Mouse (Mus musculus): ENCODE data around the gene Sh3rf1. TPM values are rescaled to one million over a fixed set of nuclear protein-coding genes. Genes with fewer than 3 reads are reported as not detected.
"Not testable (repeated sequence)": the region's sequence is repeated elsewhere in the genome, so short reads cannot be mapped to it uniquely, and the experiment has no call there.

Sh3rf1 gene
- polyA plus RNA-seq, 1 experiment, result 13.8 TPM

GRCm38 (mm10) chr8:61403266-61404177 lies 179.8 kb downstream of the Sh3rf1 start:
- TF ChIP-seq POLR2A (IDR thresholded peaks at IDR 0.05; ENCODE audit: extremely low read depth, insufficient read depth, low read length), result no peak
- no peak for TF ChIP-seq CTCF (IDR thresholded peaks at IDR 0.05; ENCODE audit: extremely low read depth, insufficient read depth, low read length)
- Histone ChIP-seq H3K4me1 (ENCODE audit: control insufficient read depth, insufficient read depth, low read length) (no peaks in the 10 kb centered on the region), H3K4me3 (ENCODE audit: insufficient read depth, low read length) (no peak overlapping the region), H3K27ac (ENCODE audit: insufficient read depth, low read length) (no peak overlapping the region)

- Histone ChIP-seq H3K27ac (ENCODE audit: insufficient read depth, low read length) (no peak overlapping the region), H3K4me3 (ENCODE audit: insufficient read depth, low read length) (no peak overlapping the region), H3K4me1 (ENCODE audit: control insufficient read depth, insufficient read depth, low read length) (no peaks in the 10 kb centered on the region)
- TF ChIP-seq POLR2A (IDR thresholded peaks at IDR 0.05; ENCODE audit: extremely low read depth, insufficient read depth, low read length) (no peak), CTCF (IDR thresholded peaks at IDR 0.05; ENCODE audit: extremely low read depth, insufficient read depth, low read length) (no peak)
Measured at GRCm38 (mm10) chr8:61404178-61404560, 180.5 kb downstream of the Sh3rf1 start.

GRCm38 (mm10) chr8:61409081-61409480 lies 185.4 kb downstream of the Sh3rf1 start:
- TF ChIP-seq POLR2A (IDR thresholded peaks at IDR 0.05; ENCODE audit: extremely low read depth, insufficient read depth, low read length) (no peak), CTCF (IDR thresholded peaks at IDR 0.05; ENCODE audit: extremely low read depth, insufficient read depth, low read length) (no peak)
- Histone ChIP-seq H3K4me3 (ENCODE audit: insufficient read depth, low read length) (no peak overlapping the region), H3K4me1 (ENCODE audit: control insufficient read depth, insufficient read depth, low read length) (no peaks in the 10 kb centered on the region), H3K27ac (ENCODE audit: insufficient read depth, low read length) (no peak overlapping the region)

- H3K4me1 ChIP-seq (ENCODE audit: control insufficient read depth, insufficient read depth, low read length); H3K27ac ChIP-seq (ENCODE audit: insufficient read depth, low read length); H3K4me3 ChIP-seq (ENCODE audit: insufficient read depth, low read length): not testable (repeated sequence)
Measured at GRCm38 (mm10) chr8:61409712-61410111, 186.0 kb downstream of the Sh3rf1 start.

GRCm38 (mm10) chr8:61419521-61419920 lies 195.8 kb downstream of the Sh3rf1 start:
- TF ChIP-seq CTCF (IDR thresholded peaks at IDR 0.05; ENCODE audit: extremely low read depth, insufficient read depth, low read length), result no peak
- TF ChIP-seq POLR2A (IDR thresholded peaks at IDR 0.05; ENCODE audit: extremely low read depth, insufficient read depth, low read length), result no peak
- Histone ChIP-seq H3K4me3 (ENCODE audit: insufficient read depth, low read length) (no peak overlapping the region), H3K27ac (ENCODE audit: insufficient read depth, low read length) (no peak overlapping the region), H3K4me1 (ENCODE audit: control insufficient read depth, insufficient read depth, low read length) (no peaks in the 10 kb centered on the region)

- H3K27ac ChIP-seq (ENCODE audit: insufficient read depth, low read length), result no peak overlapping the region
- TF ChIP-seq POLR2A (IDR thresholded peaks at IDR 0.05; ENCODE audit: extremely low read depth, insufficient read depth, low read length) (no peak), CTCF (IDR thresholded peaks at IDR 0.05; ENCODE audit: extremely low read depth, insufficient read depth, low read length) (no peak)
- H3K4me3 ChIP-seq (ENCODE audit: insufficient read depth, low read length), result no peak overlapping the region
- no peaks in the 10 kb centered on the region for H3K4me1 ChIP-seq (ENCODE audit: control insufficient read depth, insufficient read depth, low read length)
Measured at GRCm38 (mm10) chr8:61420166-61420565, 196.5 kb downstream of the Sh3rf1 start.

GRCm38 (mm10) chr8:61421606-61422005 lies 197.9 kb downstream of the Sh3rf1 start:
- Histone ChIP-seq H3K27ac (ENCODE audit: insufficient read depth, low read length) (no peak overlapping the region), H3K4me1 (ENCODE audit: control insufficient read depth, insufficient read depth, low read length) (no peaks in the 10 kb centered on the region), H3K4me3 (ENCODE audit: insufficient read depth, low read length) (no peak overlapping the region)
- TF ChIP-seq POLR2A (IDR thresholded peaks at IDR 0.05; ENCODE audit: extremely low read depth, insufficient read depth, low read length), result no peak

GRCm38 (mm10) chr8:61425125-61425524 lies 201.5 kb downstream of the Sh3rf1 start:
- Histone ChIP-seq H3K4me3 (ENCODE audit: insufficient read depth, low read length) (no peak overlapping the region), H3K4me1 (ENCODE audit: control insufficient read depth, insufficient read depth, low read length) (no peaks in the 10 kb centered on the region), H3K27ac (ENCODE audit: insufficient read depth, low read length) (no peak overlapping the region)
- no peak for TF ChIP-seq POLR2A (IDR thresholded peaks at IDR 0.05; ENCODE audit: extremely low read depth, insufficient read depth, low read length)
- no peak for TF ChIP-seq CTCF (IDR thresholded peaks at IDR 0.05; ENCODE audit: extremely low read depth, insufficient read depth, low read length)

GRCm38 (mm10) chr8:61426072-61426471 lies 202.4 kb downstream of the Sh3rf1 start:
- no peak overlapping the region for H3K4me3 ChIP-seq (ENCODE audit: insufficient read depth, low read length)
- no peaks in the 10 kb centered on the region for H3K4me1 ChIP-seq (ENCODE audit: control insufficient read depth, insufficient read depth, low read length)
- no peak for TF ChIP-seq CTCF (IDR thresholded peaks at IDR 0.05; ENCODE audit: extremely low read depth, insufficient read depth, low read length)
- no peak for TF ChIP-seq POLR2A (IDR thresholded peaks at IDR 0.05; ENCODE audit: extremely low read depth, insufficient read depth, low read length)

GRCm38 (mm10) chr8:61426671-61427070 lies 203.0 kb downstream of the Sh3rf1 start:
- H3K27ac ChIP-seq (ENCODE audit: insufficient read depth, low read length), result no peak overlapping the region
- no peak overlapping the region for H3K4me3 ChIP-seq (ENCODE audit: insufficient read depth, low read length)
- TF ChIP-seq CTCF (IDR thresholded peaks at IDR 0.05; ENCODE audit: extremely low read depth, insufficient read depth, low read length) (no peak), POLR2A (IDR thresholded peaks at IDR 0.05; ENCODE audit: extremely low read depth, insufficient read depth, low read length) (no peak)
- no peaks in the 10 kb centered on the region for H3K4me1 ChIP-seq (ENCODE audit: control insufficient read depth, insufficient read depth, low read length)

More at GRCm38 (mm10) chr8:61426072-61426471, 202.4 kb downstream of the Sh3rf1 start:
- no peak overlapping the region for H3K27ac ChIP-seq (ENCODE audit: insufficient read depth, low read length)

Data from cortical plate, adult 2 months (tissue).